Mouse (Mus musculus): ENCODE results near the gene Cxcl9. TPM values are rescaled to one million over a fixed set of nuclear protein-coding genes. Genes with fewer than 3 reads are reported as not detected.
"Not testable (repeated sequence)": the region's sequence is repeated elsewhere in the genome, so short reads cannot be mapped to it uniquely, and the experiment has no call there.

Cxcl9 gene
- total and polyA plus RNA-seq, 2 experiments: 5.3 to 28.2 TPM

- no peaks in the 10 kb centered on the region for H3K36me3 ChIP-seq (ENCODE audit: control insufficient read depth, insufficient read depth, low read length)
- peak overlapping the region; percentile 57 for H3K4me3 ChIP-seq (ENCODE audit: insufficient read depth, low read depth, low read length)
- H3K27me3 ChIP-seq (ENCODE audit: control insufficient read depth, insufficient read depth, low read length): no peaks in the 10 kb centered on the region
- H3K9ac ChIP-seq (ENCODE audit: low read depth, low read length): peak overlapping the region; percentile 73
- H3K27ac ChIP-seq (replicated peaks; ENCODE audit: insufficient read depth, low read depth, low read length): peak overlapping the region; percentile 93
- peaks cover 15% of the 10 kb centered on the region for H3K4me1 ChIP-seq (ENCODE audit: control insufficient read depth, insufficient read depth, low read length)
- DNase-seq (ENCODE audit: extremely low read depth, low read depth, low spot score): peak; percentile 88
- TF ChIP-seq POLR2A (IDR thresholded peaks at IDR 0.05; ENCODE audit: extremely low read depth, insufficient read depth, low read length) (0 out of 2 replicates have a peak, but pooled peaks have one; percentile 25), CTCF (IDR thresholded peaks at IDR 0.05; ENCODE audit: low read depth, low read length) (no peak)
- no peaks in the 10 kb centered on the region for H3K79me2 ChIP-seq (ENCODE audit: control insufficient read depth, insufficient read depth, low read length)
- 0% methylated on average over 11 of the region's 11 CpGs for WGBS
Observed at GRCm38 (mm10) chr5:92353517-92353916, 25.6 kb upstream of the Cxcl9 start.

- Histone ChIP-seq H3K4me1 (ENCODE audit: control insufficient read depth, insufficient read depth, low read length) (peaks cover 15% of the 10 kb centered on the region), H3K27ac (replicated peaks; ENCODE audit: insufficient read depth, low read depth, low read length) (peak overlapping the region; percentile 86), H3K9ac (ENCODE audit: low read depth, low read length) (peak overlapping the region; percentile 48)
- H3K4me3 ChIP-seq (ENCODE audit: insufficient read depth, low read depth, low read length); H3K27me3 ChIP-seq (ENCODE audit: control insufficient read depth, insufficient read depth, low read length); H3K36me3 ChIP-seq (ENCODE audit: control insufficient read depth, insufficient read depth, low read length); H3K79me2 ChIP-seq (ENCODE audit: control insufficient read depth, insufficient read depth, low read length): not testable (repeated sequence)
- 39% methylated on average over 4 of the region's 4 CpGs for WGBS
- peak; percentile 80 for DNase-seq (ENCODE audit: extremely low read depth, low read depth, low spot score)
Observed at GRCm38 (mm10) chr5:92352716-92353115, 24.8 kb upstream of the Cxcl9 start.

GRCm38 (mm10) chr5:92349731-92350130, 21.9 kb upstream of the Cxcl9 start:
- peak; percentile 27 for DNase-seq (ENCODE audit: extremely low read depth, low read depth, low spot score)
- 56% methylated on average over 7 of the region's 7 CpGs for WGBS
- H3K4me3 ChIP-seq (ENCODE audit: insufficient read depth, low read depth, low read length): no peak overlapping the region
- peak overlapping the region; percentile 83 for H3K27ac ChIP-seq (replicated peaks; ENCODE audit: insufficient read depth, low read depth, low read length)
- TF ChIP-seq POLR2A (IDR thresholded peaks at IDR 0.05; ENCODE audit: extremely low read depth, insufficient read depth, low read length) (no peak), CTCF (IDR thresholded peaks at IDR 0.05; ENCODE audit: low read depth, low read length) (no peak)
- no peaks in the 10 kb centered on the region for H3K36me3 ChIP-seq (ENCODE audit: control insufficient read depth, insufficient read depth, low read length)
- no peaks in the 10 kb centered on the region for H3K27me3 ChIP-seq (ENCODE audit: control insufficient read depth, insufficient read depth, low read length)
- H3K79me2 ChIP-seq (ENCODE audit: control insufficient read depth, insufficient read depth, low read length): no peaks in the 10 kb centered on the region
- H3K4me1 ChIP-seq (ENCODE audit: control insufficient read depth, insufficient read depth, low read length): peaks cover 15% of the 10 kb centered on the region
- H3K9ac ChIP-seq (ENCODE audit: low read depth, low read length): no peak overlapping the region

DNA sequence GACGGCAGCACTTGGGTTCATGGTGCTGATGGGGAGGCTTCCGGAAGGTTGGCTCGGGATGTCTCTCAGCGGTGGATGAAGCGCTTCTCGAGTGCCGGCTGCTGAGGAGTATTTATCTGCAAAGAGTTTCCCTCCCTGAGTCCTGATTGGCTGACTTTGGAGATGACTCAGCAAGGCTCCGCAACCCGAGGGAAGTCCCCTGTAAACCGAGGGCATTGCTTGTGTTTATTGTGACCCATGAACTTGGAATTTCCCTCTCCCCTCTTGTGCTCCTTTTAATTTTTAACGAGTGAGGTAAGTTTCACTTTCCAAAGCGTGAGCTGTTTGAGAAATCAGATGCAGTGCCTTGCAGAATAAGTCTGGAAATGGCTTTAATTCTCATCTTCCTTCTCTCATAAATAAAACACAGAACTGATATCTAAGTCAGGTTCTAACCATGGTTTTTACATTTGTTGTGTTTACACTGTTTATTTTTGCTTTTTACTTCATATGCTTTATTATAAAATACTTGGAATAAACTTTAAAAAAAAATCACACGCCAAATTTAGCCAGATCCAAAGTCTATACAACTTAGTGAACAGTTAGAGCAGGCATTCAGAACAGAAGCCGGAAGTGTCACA, 21.0 kb upstream of the Cxcl9 start, which contains the start of gene Cxcl10:
Gene Cxcl10 (minus strand): TSS at position 96 of the 620 bp plus-strand sequence.
- peak within 1 kb of the TSS; percentile 83 for H3K27ac ChIP-seq (replicated peaks; ENCODE audit: insufficient read depth, low read depth, low read length)
- H3K4me1 ChIP-seq (ENCODE audit: control insufficient read depth, insufficient read depth, low read length): peaks cover 14% of the 10 kb centered on the region
- no peak within 1 kb of the TSS; the same call in 1 of the 2 replicates for H3K4me3 ChIP-seq (ENCODE audit: insufficient read depth, low read depth, low read length)
- H3K36me3 ChIP-seq (ENCODE audit: control insufficient read depth, insufficient read depth, low read length): no peaks in the 10 kb centered on the region
- H3K27me3 ChIP-seq (ENCODE audit: control insufficient read depth, insufficient read depth, low read length): no peaks in the 10 kb centered on the region
- DNase-seq (ENCODE audit: extremely low read depth, low read depth, low spot score): peak; percentile 94
- TF ChIP-seq POLR2A (IDR thresholded peaks at IDR 0.05; ENCODE audit: extremely low read depth, insufficient read depth, low read length) (no peak), CTCF (IDR thresholded peaks at IDR 0.05; ENCODE audit: low read depth, low read length) (no peak)
- under 1% methylated on average over 14 of the region's 14 CpGs for WGBS
- no peaks in the 10 kb centered on the region for H3K79me2 ChIP-seq (ENCODE audit: control insufficient read depth, insufficient read depth, low read length)
- no peak within 1 kb of the TSS for H3K9ac ChIP-seq (ENCODE audit: low read depth, low read length)

DNA sequence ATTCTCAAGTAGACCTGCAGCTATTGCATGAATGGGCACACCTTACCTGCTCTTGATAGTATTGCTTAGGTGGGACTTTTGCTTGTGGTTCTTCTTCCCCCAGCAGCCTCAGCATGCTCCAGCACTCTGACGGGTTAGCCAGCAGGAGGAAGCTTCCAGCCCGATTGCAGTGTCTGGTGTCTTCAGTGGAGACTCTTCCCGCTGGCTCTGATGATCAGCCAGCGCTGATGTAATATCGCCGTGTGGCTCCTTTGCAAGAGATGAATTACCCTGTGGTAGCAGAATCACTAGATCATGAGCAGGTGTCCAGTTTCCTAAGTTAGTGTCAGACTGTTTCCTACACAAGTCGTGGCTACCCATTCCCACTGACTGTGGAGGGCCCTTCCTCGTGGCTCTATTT, 17.1 kb upstream of the Cxcl9 start:
- no peaks in the 10 kb centered on the region for H3K36me3 ChIP-seq (ENCODE audit: control insufficient read depth, insufficient read depth, low read length)
- no peak overlapping the region for H3K27ac ChIP-seq (replicated peaks; ENCODE audit: insufficient read depth, low read depth, low read length)
- no peak for DNase-seq (ENCODE audit: extremely low read depth, low read depth, low spot score)
- peaks cover 9% of the 10 kb centered on the region for H3K4me1 ChIP-seq (ENCODE audit: control insufficient read depth, insufficient read depth, low read length)
- 88% methylated on average over 8 of the region's 8 CpGs for WGBS
- H3K4me3 ChIP-seq (ENCODE audit: insufficient read depth, low read depth, low read length): no peak overlapping the region
- TF ChIP-seq POLR2A (IDR thresholded peaks at IDR 0.05; ENCODE audit: extremely low read depth, insufficient read depth, low read length) (no peak), CTCF (IDR thresholded peaks at IDR 0.05; ENCODE audit: low read depth, low read length) (no peak)
- no peak overlapping the region for H3K9ac ChIP-seq (ENCODE audit: low read depth, low read length)
- H3K27me3 ChIP-seq (ENCODE audit: control insufficient read depth, insufficient read depth, low read length): no peaks in the 10 kb centered on the region
- H3K79me2 ChIP-seq (ENCODE audit: control insufficient read depth, insufficient read depth, low read length): no peaks in the 10 kb centered on the region

GRCm38 (mm10) chr5:92340606-92341005, 12.7 kb upstream of the Cxcl9 start:
- Histone ChIP-seq H3K79me2 (ENCODE audit: control insufficient read depth, insufficient read depth, low read length) (no peaks in the 10 kb centered on the region), H3K4me3 (ENCODE audit: insufficient read depth, low read depth, low read length) (no peak overlapping the region), H3K36me3 (ENCODE audit: control insufficient read depth, insufficient read depth, low read length) (no peaks in the 10 kb centered on the region), H3K27me3 (ENCODE audit: control insufficient read depth, insufficient read depth, low read length) (no peaks in the 10 kb centered on the region), H3K27ac (replicated peaks; ENCODE audit: insufficient read depth, low read depth, low read length) (no peak overlapping the region), H3K4me1 (ENCODE audit: control insufficient read depth, insufficient read depth, low read length) (no peaks in the 10 kb centered on the region), H3K9ac (ENCODE audit: low read depth, low read length) (no peak overlapping the region)
- TF ChIP-seq CTCF (IDR thresholded peaks at IDR 0.05; ENCODE audit: low read depth, low read length) (no peak), POLR2A (IDR thresholded peaks at IDR 0.05; ENCODE audit: extremely low read depth, insufficient read depth, low read length) (no peak)
- DNase-seq (ENCODE audit: extremely low read depth, low read depth, low spot score): no peak
- 76% methylated on average over 4 of the region's 4 CpGs for WGBS
